In genomic region chr12:85176846-85177523, GRCm38 (mm10) we compare ENCODE assay signal across 7 mouse cellular contexts. TPM values are rescaled to one million over a fixed set of nuclear protein-coding genes. Genes with fewer than 3 reads are reported as not detected.
DNase-seq lines count a peak whose midpoint lies in the region; ATAC-seq and TF ChIP-seq lines count a peak whose summit lies in the region.

No protein-coding gene starts in this region.

- in situ Hi-C loops in ES-E14 (cut with MboI; ENCODE audit: low sequenced_read_pairs in 2 of 2, unreplicated experiment in 2 of 2), result no loop called here

- H3K9me3 ChIP-seq in ES-E14 (ENCODE audit: control insufficient read depth, insufficient read depth, low read depth, low read length), result no peaks in the 10 kb centered on the region
- no peaks in the 10 kb centered on the region for H3K9me3 ChIP-seq in forebrain, postnatal 0 days (ENCODE audit: low read length)
- H3K9me3 ChIP-seq in intestine, postnatal 0 days (ENCODE audit: control insufficient read depth), result no peaks in the 10 kb centered on the region
- no peaks in the 10 kb centered on the region for H3K9me3 ChIP-seq in lung, embryonic 16.5 days (ENCODE audit: control insufficient read depth, low read length)

- H3K27me3 ChIP-seq in forebrain, postnatal 0 days (ENCODE audit: insufficient read depth, low read length), result no peaks in the 10 kb centered on the region
- 0 out of 2 replicates have a peak, but pooled peaks cover 6% of the 10 kb centered on the region for H3K27me3 ChIP-seq in intestine, postnatal 0 days (replicated peaks; ENCODE audit: control insufficient read depth, insufficient read depth, low read length)
- peaks cover 6% of the 10 kb centered on the region for H3K27me3 ChIP-seq in lung, embryonic 16.5 days (ENCODE audit: control insufficient read depth, insufficient read depth, low read depth, low read length)

- no peak overlapping the region for H3K9ac ChIP-seq in ES-E14 (ENCODE audit: insufficient read depth, low read depth, low read length, poor library complexity, severe bottlenecking)
- peak overlapping the region; percentile 43 for H3K9ac ChIP-seq in forebrain, postnatal 0 days
- H3K9ac ChIP-seq in intestine, postnatal 0 days (ENCODE audit: low read depth, low read length), result peak overlapping the region; percentile 45
- H3K9ac ChIP-seq in lung, embryonic 16.5 days (ENCODE audit: low read length), result peak overlapping the region; percentile 65

- TF ChIP-seq POLR2A in olfactory bulb, adult 2 months (IDR thresholded peaks at IDR 0.05; ENCODE audit: insufficient read depth, low read depth, low read length), result no peak

- H3K36me3 ChIP-seq in ES-E14 (ENCODE audit: control insufficient read depth, insufficient read depth, low read length, poor library complexity, severe bottlenecking), result no peaks in the 10 kb centered on the region
- H3K36me3 ChIP-seq in forebrain, postnatal 0 days (ENCODE audit: insufficient read depth), result no peaks in the 10 kb centered on the region
- no peaks in the 10 kb centered on the region for H3K36me3 ChIP-seq in intestine, postnatal 0 days (ENCODE audit: control insufficient read depth, insufficient read depth)
- no peaks in the 10 kb centered on the region for H3K36me3 ChIP-seq in lung, embryonic 16.5 days (ENCODE audit: control insufficient read depth, insufficient read depth, low read length)

- DNase-seq in ES-E14 (ENCODE audit: low read depth, low spot score), result no peak
- peak; percentile 53 to 68 for DNase-seq in adrenal gland, postnatal 36 days
- no peak for DNase-seq in forebrain, postnatal 0 days
- no peak for DNase-seq in layer of hippocampus, postnatal 14 days (ENCODE audit: low spot score in 2 of 2)

- ATAC-seq in forebrain, postnatal 0 days, result no peak
- 0 out of 2 replicates have a peak, but pooled peaks have one; percentile 44 for ATAC-seq in intestine, postnatal 0 days
- peak; percentile 48; the same call in 1 of the 2 replicates for ATAC-seq in lung, embryonic 16.5 days (ENCODE audit: low read depth)

- H3K4me2 ChIP-seq in forebrain, postnatal 0 days (ENCODE audit: low read depth), result peak overlapping the region; percentile 68
- H3K4me2 ChIP-seq in intestine, postnatal 0 days (replicated peaks; ENCODE audit: low read depth), result peak overlapping the region; percentile 82
- H3K4me2 ChIP-seq in lung, embryonic 16.5 days (ENCODE audit: low read depth, low read length), result peak overlapping the region; percentile 74

- no peak for TF ChIP-seq CTCF in forebrain, postnatal 0 days (IDR thresholded peaks at IDR 0.05; ENCODE audit: low read depth)
- TF ChIP-seq CTCF in intestine, postnatal 0 days (IDR thresholded peaks at IDR 0.05; ENCODE audit: low read depth), result peak; percentile 2; the same call in 1 of the 2 replicates
- no peak for TF ChIP-seq CTCF in olfactory bulb, adult 2 months (IDR thresholded peaks at IDR 0.05; ENCODE audit: insufficient read depth, low read depth, low read length)

- 7% methylated on average over 32 of the region's 32 CpGs for WGBS in forebrain, postnatal 0 days
- WGBS in intestine, postnatal 0 days, result 2% methylated on average over 32 of the region's 32 CpGs
- WGBS in lung, embryonic 16.5 days, result 2% methylated on average over 32 of the region's 32 CpGs
- WGBS in olfactory bulb, adult 2 months, result 14% methylated on average over 32 of the region's 32 CpGs

- no peak overlapping the region for H3K27ac ChIP-seq in ES-E14 (ENCODE audit: insufficient read depth, low read depth, low read length, poor library complexity, severe bottlenecking)
- H3K27ac ChIP-seq in forebrain, postnatal 0 days (ENCODE audit: low read depth, low read length), result no peak overlapping the region
- no peak overlapping the region for H3K27ac ChIP-seq in intestine, postnatal 0 days (ENCODE audit: low read depth, low read length)
- peak overlapping the region; percentile 29; the same call in 1 of the 2 replicates for H3K27ac ChIP-seq in lung, embryonic 16.5 days (ENCODE audit: low read length)
- no peak overlapping the region for H3K27ac ChIP-seq in olfactory bulb, adult 2 months (ENCODE audit: insufficient read depth, low read depth, low read length)

- H3K4me3 ChIP-seq in ES-E14 (ENCODE audit: insufficient read depth in 1 of 2, low read depth in 1 of 2, low read length in 2 of 2, poor library complexity in 1 of 2, severe bottlenecking in 1 of 2), result peak overlapping the region; percentile 31 to 38; a peak in 2 of 4 replicates
- peak overlapping the region; percentile 28 for H3K4me3 ChIP-seq in forebrain, postnatal 0 days (ENCODE audit: low read depth, low read length)
- peak overlapping the region; percentile 38 for H3K4me3 ChIP-seq in intestine, postnatal 0 days (ENCODE audit: low read depth, low read length)
- H3K4me3 ChIP-seq in lung, embryonic 16.5 days (ENCODE audit: low read length), result peak overlapping the region; percentile 53
- peak overlapping the region; percentile 34 for H3K4me3 ChIP-seq in olfactory bulb, adult 2 months (ENCODE audit: insufficient read depth, low read depth, low read length)

- H3K4me1 ChIP-seq in ES-E14 (ENCODE audit: control insufficient read depth in 2 of 2, insufficient read depth in 2 of 2, low read length in 2 of 2, poor library complexity in 1 of 2), result peaks cover 0 to 16% of the 10 kb centered on the region in 2 experiments; a peak in 1 of 4 replicates
- H3K4me1 ChIP-seq in forebrain, postnatal 0 days (ENCODE audit: insufficient read depth), result peaks cover 9% of the 10 kb centered on the region
- no peaks in the 10 kb centered on the region for H3K4me1 ChIP-seq in intestine, postnatal 0 days (replicated peaks; ENCODE audit: control insufficient read depth, insufficient read depth, low read length)
- peaks cover 37% of the 10 kb centered on the region for H3K4me1 ChIP-seq in lung, embryonic 16.5 days (replicated peaks; ENCODE audit: control insufficient read depth, insufficient read depth, low read length)
- H3K4me1 ChIP-seq in olfactory bulb, adult 2 months (ENCODE audit: control insufficient read depth, insufficient read depth, low read length), result peaks cover 37% of the 10 kb centered on the region

TF ChIP-seq in ES-E14, 5 proteins besides CTCF, POLR2A, EP300 and RAD21:
- TF ChIP-seq ZNF384 (IDR thresholded peaks at IDR 0.05; ENCODE audit: low read depth, low read length) (no peak), ZC3H11A (IDR thresholded peaks at IDR 0.05; ENCODE audit: borderline replicate concordance, low read depth, low read length) (no peak), CHD2 (IDR thresholded peaks at IDR 0.05; ENCODE audit: low read depth, low read length) (no peak), MAFK (IDR thresholded peaks at IDR 0.05; ENCODE audit: insufficient read depth, low read depth, low read length) (no peak), HCFC1 (IDR thresholded peaks at IDR 0.05; ENCODE audit: borderline replicate concordance, insufficient read depth, low read length) (no peak)

RNA-seq across cellular contexts. Expression of gene Pgf, which starts 0.6 kb away (rescaled TPM):
- total RNA-seq in ES-E14 (2012; rRNA removed), result 3.0 and 6.9 TPM in 2 replicates
- total RNA-seq in adrenal gland, postnatal 36 days (2021), result 1 to 10 TPM in 1 of 2 experiments, under 1 TPM in 1; 0.43 to 2.1 TPM
- 5.3 and 7.8 TPM in 2 replicates for total RNA-seq in forebrain, postnatal 0 days (2014; rRNA removed)
- 7.6 and 8.9 TPM in 2 replicates for polyA plus RNA-seq in forebrain, postnatal 0 days (2015; fragmentation: Nextera tagmentation; extraction: Ambion mirVana)
- 3.9 and 4.2 TPM in 2 replicates for polyA plus RNA-seq in intestine, postnatal 0 days (2015; fragmentation: Nextera tagmentation; extraction: Ambion mirVana)
- 9.7 and 9.9 TPM in 2 replicates for polyA plus RNA-seq in lung, embryonic 16.5 days (2015; fragmentation: Nextera tagmentation; extraction: Ambion mirVana)
- not detected in 2 replicates for polyA plus RNA-seq in olfactory bulb, adult 2 months (2012; ENCODE audit: insufficient read depth, insufficient read length, low replicate concordance, missing spikeins)
- total RNA-seq in layer of hippocampus, postnatal 14 days (2021), result 1 to 10 TPM; 5.2 to 6.6 TPM

RNA-seq across cellular contexts. Expression of gene Rps6kl1, which starts 25.9 kb away (rescaled TPM):
- total RNA-seq in ES-E14 (2012; rRNA removed), result 4.0 and 7.8 TPM in 2 replicates
- total RNA-seq in adrenal gland, postnatal 36 days (2021), result under 1 TPM; 0.46 to 0.50 TPM
- 32.9 and 33.8 TPM in 2 replicates for total RNA-seq in forebrain, postnatal 0 days (2014; rRNA removed)
- 28.9 and 31.6 TPM in 2 replicates for polyA plus RNA-seq in forebrain, postnatal 0 days (2015; fragmentation: Nextera tagmentation; extraction: Ambion mirVana)
- polyA plus RNA-seq in intestine, postnatal 0 days (2015; fragmentation: Nextera tagmentation; extraction: Ambion mirVana), result 1.3 and 1.9 TPM in 2 replicates
- polyA plus RNA-seq in lung, embryonic 16.5 days (2015; fragmentation: Nextera tagmentation; extraction: Ambion mirVana), result 0.94 and 1.6 TPM in 2 replicates
- not detected in 2 replicates for polyA plus RNA-seq in olfactory bulb, adult 2 months (2012; ENCODE audit: insufficient read depth, insufficient read length, low replicate concordance, missing spikeins)
- total RNA-seq in layer of hippocampus, postnatal 14 days (2021), result 10 to 100 TPM; 41.1 to 43.1 TPM

RNA-seq across cellular contexts. Expression of gene Eif2b2, which starts 42.3 kb away (rescaled TPM):
- 109 and 136 TPM in 2 replicates for total RNA-seq in ES-E14 (2012; rRNA removed)
- total RNA-seq in adrenal gland, postnatal 36 days (2021), result 10 to 100 TPM; 82.1 to 85.3 TPM
- 65.5 and 69.0 TPM in 2 replicates for total RNA-seq in forebrain, postnatal 0 days (2014; rRNA removed)
- polyA plus RNA-seq in forebrain, postnatal 0 days (2015; fragmentation: Nextera tagmentation; extraction: Ambion mirVana), result 78.3 and 86.9 TPM in 2 replicates
- polyA plus RNA-seq in intestine, postnatal 0 days (2015; fragmentation: Nextera tagmentation; extraction: Ambion mirVana), result 44.5 and 44.9 TPM in 2 replicates
- polyA plus RNA-seq in lung, embryonic 16.5 days (2015; fragmentation: Nextera tagmentation; extraction: Ambion mirVana), result 83.3 and 86.6 TPM in 2 replicates
- polyA plus RNA-seq in olfactory bulb, adult 2 months (2012; ENCODE audit: insufficient read depth, insufficient read length, low replicate concordance, missing spikeins), result not detected in 2 replicates
- 10 to 100 TPM; 58.3 to 66.6 TPM for total RNA-seq in layer of hippocampus, postnatal 14 days (2021)

Comparison
In these comparisons a context has a peak if more than half of its experiments do, and no peak if none do; other contexts are left out.
1. DNase-seq: peak in adrenal gland, postnatal 36 days (2 of 2); none in ES-E14 (single experiment), forebrain, postnatal 0 days (single experiment) and layer of hippocampus, postnatal 14 days (0 of 2).
2. Peak in every context shown above with its lines, with median percentiles within 50 percentile points of each other: H3K4me3 ChIP-seq and H3K4me2 ChIP-seq.